Mouse (Mus musculus): ENCODE measurements at regions not wholly inside any gene's neighbourhood (a gene's known extent, or its start where the extent isn't known, plus 50 kb on each side); places are given as distances from the start of the nearest gene placed in this dataset.

- TF ChIP-seq CTCF (IDR thresholded peaks at IDR 0.05; ENCODE audit: extremely low read depth, insufficient read depth, low read length), result no peak
- TF ChIP-seq POLR2A (IDR thresholded peaks at IDR 0.05; ENCODE audit: extremely low read depth, insufficient read depth, low read length), result no peak
These were observed 85.1 kb upstream of the S1pr1 start for GRCm38 (mm10) chr3:115799981-115800380.
